Mouse (Mus musculus) spleen, adult 12 weeks (tissue): Measurements from ENCODE around the gene Olfr592.
"Not testable (repeated sequence)": the region's sequence is repeated elsewhere in the genome, so short reads cannot be mapped to it uniquely, and the experiment has no call there.

ENCODE experiments used
- DNase-seq: peaks from one replicate; pipeline ENCODE4 v3.0.0; 2022; ENCODE audit warnings: low spot score

Gene Olfr592

DNA sequence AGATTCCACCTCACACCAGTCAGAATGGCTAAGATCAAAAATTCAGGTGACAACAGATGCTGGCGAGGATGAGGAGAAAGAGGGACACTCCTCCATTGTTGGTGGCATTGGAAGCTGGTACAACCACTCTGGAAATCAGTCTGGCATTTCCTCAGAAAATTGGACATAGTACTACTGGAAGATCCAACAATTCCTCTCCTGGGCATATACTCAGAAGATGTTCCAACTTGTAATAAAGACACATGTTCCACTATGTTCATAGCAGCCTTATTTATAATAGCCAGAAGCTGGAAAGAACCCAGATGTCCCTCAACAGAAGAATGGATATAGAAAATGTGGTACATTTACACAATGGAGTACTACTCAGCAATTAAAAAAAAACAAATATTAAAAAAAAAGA lies at the start of gene Olfr592:
Gene Olfr592, plus strand, starts transcription at position 301 of the 400 bp plus-strand sequence.
- not testable (repeated sequence) for DNase-seq

DNA sequence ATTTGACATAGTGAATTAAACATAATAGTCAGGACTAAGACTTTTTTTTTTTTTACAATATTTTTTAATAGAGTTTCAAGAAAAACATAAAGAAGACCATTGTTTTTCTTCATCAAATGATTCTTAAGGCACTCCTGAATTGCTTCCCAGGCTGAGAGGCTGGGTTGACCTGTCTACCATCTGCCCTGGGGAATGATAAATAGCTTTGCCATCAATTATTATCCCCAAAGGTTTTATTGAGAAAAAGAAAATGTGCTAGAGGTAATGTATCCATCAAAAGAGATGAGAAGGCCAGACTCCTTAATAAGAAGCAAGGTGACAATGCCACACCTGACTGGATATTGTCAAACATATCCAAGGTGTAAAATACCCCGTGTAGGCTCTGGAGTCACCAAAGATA lies 44.0 kb upstream of the Olfr592 start, which contains the start of gene Olfr588-ps1:
Gene Olfr588-ps1, plus strand, starts transcription at position 301 of the 400 bp plus-strand sequence.
- DNase-seq: no peak

DNA sequence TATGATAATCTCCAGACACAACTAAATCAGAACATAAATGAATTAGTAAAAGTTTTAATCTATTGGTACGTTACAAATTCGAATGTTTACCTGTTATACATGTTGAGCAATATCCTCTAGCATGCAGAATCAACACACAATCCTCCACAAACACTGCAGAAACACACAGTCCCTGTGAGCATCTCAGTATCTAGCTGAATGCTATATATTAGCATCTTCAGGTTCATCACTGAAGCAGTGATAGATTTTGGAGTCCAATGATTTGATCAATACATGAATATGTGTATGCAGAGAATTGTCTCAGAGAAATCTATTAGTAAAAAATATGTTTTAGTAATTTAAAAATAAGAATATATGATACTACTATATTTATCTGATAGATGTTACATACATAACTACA lies 28.3 kb upstream of the Olfr592 start, which contains the start of gene Olfr589:
Gene Olfr589, minus strand, starts transcription at position 101 of the 400 bp plus-strand sequence.
- no peak for DNase-seq

DNA sequence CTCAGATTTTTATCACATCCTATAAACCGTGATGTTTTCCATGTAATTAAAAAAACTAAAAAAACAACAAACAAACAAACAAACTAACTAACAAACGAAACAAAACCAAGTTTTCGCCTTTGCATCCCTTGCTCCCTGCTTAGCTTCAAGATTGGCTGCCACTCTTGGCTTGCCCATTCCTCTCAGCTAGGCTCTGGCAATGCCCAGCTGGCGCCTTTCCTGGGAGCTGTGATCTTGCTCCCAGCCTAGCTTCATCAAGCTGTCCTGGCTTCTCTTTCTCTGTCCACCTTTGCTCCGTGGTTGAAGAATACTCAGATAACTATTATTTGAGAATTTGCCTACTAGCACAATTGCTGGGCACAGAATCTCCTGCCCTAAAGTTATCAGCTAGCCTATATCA lies 14.9 kb upstream of the Olfr592 start:
- DNase-seq: no peak

DNA sequence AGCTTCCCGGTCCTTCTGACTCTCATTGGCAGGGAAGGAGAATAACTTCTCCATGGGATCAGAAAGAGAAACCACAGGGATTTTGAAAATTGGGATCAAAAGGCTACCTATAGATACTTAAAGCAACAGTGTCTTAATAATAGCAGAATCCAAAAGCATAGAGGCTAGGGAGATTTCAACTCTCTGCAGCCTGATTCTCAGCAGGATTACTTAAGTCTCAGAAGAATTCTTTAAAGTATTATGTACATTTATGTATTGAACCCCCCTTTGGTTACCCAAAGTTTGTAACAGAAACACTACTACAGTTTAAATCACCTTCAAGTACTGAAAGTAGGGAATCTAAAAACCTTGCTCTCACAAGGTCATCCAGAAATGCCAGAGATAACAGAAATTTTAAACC lies 6.4 kb upstream of the Olfr592 start, which contains the start of gene Olfr591:
Gene Olfr591, minus strand, starts transcription at position 101 of the 400 bp plus-strand sequence.
- no peak for DNase-seq

DNA sequence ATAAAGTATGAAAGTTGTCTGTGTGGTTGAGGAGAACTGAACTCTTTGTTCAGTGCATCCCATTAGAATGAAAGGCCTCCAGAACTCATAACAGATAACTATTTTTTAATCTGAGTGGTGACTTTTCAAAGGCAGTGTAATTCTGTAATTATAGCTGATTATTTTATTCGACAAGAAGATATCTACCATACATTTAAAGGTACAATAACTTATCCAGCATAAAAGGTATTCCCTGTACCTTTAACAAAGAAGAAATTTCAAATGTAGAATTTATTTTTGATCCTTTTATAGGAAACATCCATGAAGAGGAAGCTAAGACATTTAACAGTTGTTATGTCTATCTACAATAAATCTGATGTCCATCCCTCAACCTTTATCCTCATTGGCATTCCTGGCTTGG lies 27.0 kb downstream of the Olfr592 start, which contains the start of gene Olfr593:
Gene Olfr593, plus strand, starts transcription at position 301 of the 400 bp plus-strand sequence.
- DNase-seq: no peak

DNA sequence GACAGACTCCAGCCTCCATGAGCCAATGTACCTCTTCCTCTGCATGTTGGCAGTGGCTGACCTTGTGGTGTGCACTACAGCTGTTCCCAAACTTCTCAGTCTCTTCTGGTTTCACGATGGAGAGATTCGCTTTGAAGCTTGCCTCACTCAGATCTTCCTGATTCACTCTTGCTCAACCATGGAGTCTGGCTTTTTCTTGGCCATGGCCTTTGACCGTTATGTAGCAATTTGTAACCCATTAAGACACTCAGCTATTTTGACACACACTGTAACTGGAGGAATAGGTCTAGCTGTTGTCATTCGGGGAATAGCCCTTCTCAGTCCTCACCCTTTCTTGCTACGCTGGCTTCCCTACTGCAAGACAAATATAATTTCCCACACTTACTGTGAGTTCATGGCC lies 27.4 kb downstream of the Olfr592 start:
- not testable (repeated sequence) for DNase-seq

DNA sequence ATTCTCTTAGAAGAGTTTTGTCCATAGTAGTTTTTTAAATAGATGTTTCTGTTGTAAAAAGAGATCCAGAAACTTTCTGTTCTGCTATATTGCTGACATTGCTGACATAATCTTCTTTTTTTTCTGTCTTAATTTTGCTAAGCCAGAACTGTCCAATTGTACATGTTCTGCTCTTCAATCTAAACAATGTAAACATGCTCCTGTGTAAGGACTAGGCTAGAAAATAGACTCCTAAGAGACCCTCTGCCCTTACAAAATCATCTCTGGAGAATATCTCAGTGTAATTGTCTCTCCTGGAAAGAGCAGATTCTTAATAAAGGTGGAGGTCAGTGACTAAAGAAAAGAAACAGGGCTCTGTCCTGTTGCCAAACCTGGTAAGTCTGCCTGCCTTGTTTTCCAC lies 32.1 kb downstream of the Olfr592 start, which contains the start of gene Olfr594:
Gene Olfr594, plus strand, starts transcription at position 301 of the 400 bp plus-strand sequence.
- no peak for DNase-seq
